Mouse (Mus musculus): ENCODE data around the gene 2010003K11Rik. TPM values are rescaled to one million over a fixed set of nuclear protein-coding genes. Genes with fewer than 3 reads are reported as not detected.

Gene 2010003K11Rik
- not detected in 2 replicates for polyA plus RNA-seq (2012; rRNA removed)

- DNase-seq (ENCODE audit: extremely low spot score in 1 of 2, low spot score in 1 of 2), result no peak
Measured at GRCm38 (mm10) chr19:4498062-4498933, at the start of gene 2010003K11Rik. TSS of gene 2010003K11Rik (minus strand) at chr19:4498583.

- no peak for DNase-seq (ENCODE audit: extremely low spot score in 1 of 2, low spot score in 1 of 2)
Measured at GRCm38 (mm10) chr19:4547801-4548200, 49.4 kb upstream of the 2010003K11Rik start.

- no peak for DNase-seq (ENCODE audit: extremely low spot score in 1 of 2, low spot score in 1 of 2)
Measured at GRCm38 (mm10) chr19:4545841-4546240, 47.5 kb upstream of the 2010003K11Rik start.

- no peak for DNase-seq (ENCODE audit: extremely low spot score in 1 of 2, low spot score in 1 of 2)
Measured at GRCm38 (mm10) chr19:4545091-4545490, 46.7 kb upstream of the 2010003K11Rik start.

- no peak for DNase-seq (ENCODE audit: extremely low spot score in 1 of 2, low spot score in 1 of 2)
Measured at GRCm38 (mm10) chr19:4542081-4542480, 43.7 kb upstream of the 2010003K11Rik start.

- DNase-seq (ENCODE audit: extremely low spot score in 1 of 2, low spot score in 1 of 2), result no peak
Measured at GRCm38 (mm10) chr19:4540992-4541391, 42.6 kb upstream of the 2010003K11Rik start.

- no peak for DNase-seq (ENCODE audit: extremely low spot score in 1 of 2, low spot score in 1 of 2)
Measured at GRCm38 (mm10) chr19:4540263-4540662, 41.9 kb upstream of the 2010003K11Rik start.

GRCm38 (mm10) chr19:4536606-4537005, 38.2 kb upstream of the 2010003K11Rik start:
- DNase-seq (ENCODE audit: extremely low spot score in 1 of 2, low spot score in 1 of 2), result no peak

GRCm38 (mm10) chr19:4535922-4536321, 37.5 kb upstream of the 2010003K11Rik start:
- DNase-seq (ENCODE audit: extremely low spot score in 1 of 2, low spot score in 1 of 2), result no peak

- no peak for DNase-seq (ENCODE audit: extremely low spot score in 1 of 2, low spot score in 1 of 2)
Measured at GRCm38 (mm10) chr19:4534646-4535045, 36.3 kb upstream of the 2010003K11Rik start.

GRCm38 (mm10) chr19:4521426-4522050, 23.2 kb upstream of the 2010003K11Rik start:
- DNase-seq (ENCODE audit: extremely low spot score in 1 of 2, low spot score in 1 of 2), result no peak

GRCm38 (mm10) chr19:4517483-4517882, 19.1 kb upstream of the 2010003K11Rik start:
- DNase-seq (ENCODE audit: extremely low spot score in 1 of 2, low spot score in 1 of 2), result no peak

- no peak for DNase-seq (ENCODE audit: extremely low spot score in 1 of 2, low spot score in 1 of 2)
Measured at GRCm38 (mm10) chr19:4516288-4516687, 17.9 kb upstream of the 2010003K11Rik start.

- DNase-seq (ENCODE audit: extremely low spot score in 1 of 2, low spot score in 1 of 2), result no peak
Measured at GRCm38 (mm10) chr19:4515746-4516145, 17.4 kb upstream of the 2010003K11Rik start.

- DNase-seq (ENCODE audit: extremely low spot score in 1 of 2, low spot score in 1 of 2), result no peak
Measured at GRCm38 (mm10) chr19:4513236-4513858, 15.0 kb upstream of the 2010003K11Rik start.

- no peak for DNase-seq (ENCODE audit: extremely low spot score in 1 of 2, low spot score in 1 of 2)
Measured at GRCm38 (mm10) chr19:4511116-4511841, 12.9 kb upstream of the 2010003K11Rik start.

- DNase-seq (ENCODE audit: extremely low spot score in 1 of 2, low spot score in 1 of 2), result peak; percentile 98 to 99
Measured at GRCm38 (mm10) chr19:4509986-4510963, 11.9 kb upstream of the 2010003K11Rik start, which contains the start of gene Pcx. TSS of gene Pcx (plus strand) at chr19:4510472.

- DNase-seq (ENCODE audit: extremely low spot score in 1 of 2, low spot score in 1 of 2), result no peak
Measured at GRCm38 (mm10) chr19:4507746-4508145, 9.4 kb upstream of the 2010003K11Rik start.

GRCm38 (mm10) chr19:4504830-4505229, 6.4 kb upstream of the 2010003K11Rik start:
- no peak for DNase-seq (ENCODE audit: extremely low spot score in 1 of 2, low spot score in 1 of 2)

Data from frontal cortex, adult 2 months (tissue).